Mouse (Mus musculus): ENCODE measurements around the gene F5. TPM values are rescaled to one million over a fixed set of nuclear protein-coding genes. Genes with fewer than 3 reads are reported as not detected.
A peak's percentile ranks its signal among the peaks of the same experiment; 100 is the strongest.

The F5 gene
- polyA plus RNA-seq, 1 experiment from 2014 or later = 0.04 TPM

DNA sequence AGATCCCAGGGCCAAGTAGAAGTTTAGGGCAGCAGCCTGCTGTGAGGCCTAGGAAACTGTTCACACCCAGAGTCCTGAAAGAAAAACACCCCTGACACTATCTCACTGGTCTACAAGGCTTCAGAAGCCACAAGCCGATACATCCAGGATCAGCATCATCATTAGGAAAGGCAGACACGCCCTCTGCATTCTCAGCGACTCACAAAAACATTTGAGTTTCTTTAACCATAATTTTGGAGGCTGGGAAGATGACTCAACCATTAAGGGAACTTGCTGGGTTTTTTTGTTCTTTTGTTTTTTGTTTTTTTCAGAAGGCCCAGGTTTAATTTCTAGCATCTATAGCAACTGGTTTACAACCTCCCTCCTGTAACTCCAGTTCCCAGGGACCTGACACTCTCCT is 27.8 kb upstream of the F5 start:
- Histone ChIP-seq H3K36me3 (ENCODE audit: control insufficient read depth, insufficient read depth) (no peaks in the 10 kb centered on the region), H3K9ac (replicated peaks; ENCODE audit: low read depth, low read length) (no peak overlapping the region), H3K9me3 (ENCODE audit: control insufficient read depth, low read length) (no peaks in the 10 kb centered on the region), H3K4me3 (replicated peaks; ENCODE audit: low read length) (no peak overlapping the region), H3K4me2 (ENCODE audit: low read length) (no peak overlapping the region), H3K4me1 (replicated peaks; ENCODE audit: control insufficient read depth, insufficient read depth, low read length) (no peaks in the 10 kb centered on the region), H3K27ac (ENCODE audit: low read length) (no peak overlapping the region), H3K27me3 (replicated peaks; ENCODE audit: control insufficient read depth, insufficient read depth, low read length) (no peaks in the 10 kb centered on the region)
- ATAC-seq = no peak
- 77% methylated on average over 3 of the region's 3 CpGs for WGBS

GRCm38 (mm10) chr1:164130013-164130412 is 21.6 kb upstream of the F5 start:
- ATAC-seq = no peak
- Histone ChIP-seq H3K4me3 (replicated peaks; ENCODE audit: low read length) (no peak overlapping the region), H3K4me2 (ENCODE audit: low read length) (no peak overlapping the region), H3K9me3 (ENCODE audit: control insufficient read depth, low read length) (no peaks in the 10 kb centered on the region), H3K9ac (replicated peaks; ENCODE audit: low read depth, low read length) (no peak overlapping the region), H3K27ac (ENCODE audit: low read length) (no peak overlapping the region), H3K4me1 (replicated peaks; ENCODE audit: control insufficient read depth, insufficient read depth, low read length) (no peaks in the 10 kb centered on the region), H3K27me3 (replicated peaks; ENCODE audit: control insufficient read depth, insufficient read depth, low read length) (no peaks in the 10 kb centered on the region), H3K36me3 (ENCODE audit: control insufficient read depth, insufficient read depth) (no peaks in the 10 kb centered on the region)
- 62% methylated on average over 3 of the region's 3 CpGs for WGBS

- Histone ChIP-seq H3K9me3 (ENCODE audit: control insufficient read depth, low read length) (no peaks in the 10 kb centered on the region), H3K9ac (replicated peaks; ENCODE audit: low read depth, low read length) (no peak overlapping the region), H3K4me3 (replicated peaks; ENCODE audit: low read length) (no peak overlapping the region), H3K27me3 (replicated peaks; ENCODE audit: control insufficient read depth, insufficient read depth, low read length) (no peaks in the 10 kb centered on the region), H3K4me1 (replicated peaks; ENCODE audit: control insufficient read depth, insufficient read depth, low read length) (no peaks in the 10 kb centered on the region), H3K36me3 (ENCODE audit: control insufficient read depth, insufficient read depth) (no peaks in the 10 kb centered on the region), H3K27ac (ENCODE audit: low read length) (no peak overlapping the region), H3K4me2 (ENCODE audit: low read length) (no peak overlapping the region)
- WGBS = 81% methylated on average over 1 of the region's 1 CpGs
- no peak for ATAC-seq
These were observed 19.0 kb upstream of the F5 start for GRCm38 (mm10) chr1:164132609-164133008.

DNA sequence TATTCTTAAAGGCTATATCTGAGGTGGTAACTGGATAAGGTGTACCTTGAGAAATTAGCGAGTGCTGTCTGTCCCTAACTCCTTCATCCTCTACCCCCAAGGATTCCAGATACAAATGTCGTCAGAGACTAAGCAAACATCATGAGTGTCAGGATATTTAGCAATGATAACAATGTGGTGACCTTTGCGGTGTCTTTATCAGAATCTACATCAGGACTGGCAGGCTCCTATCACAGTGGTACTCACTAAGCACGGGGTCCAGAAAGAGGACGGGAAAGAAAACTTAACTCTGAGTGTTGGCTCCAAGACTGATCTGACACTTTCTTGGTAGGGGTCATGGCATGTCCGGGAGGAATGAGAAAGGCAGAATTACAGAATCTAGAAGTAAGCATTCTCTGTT is 17.5 kb upstream of the F5 start:
- ATAC-seq = no peak
- Histone ChIP-seq H3K27me3 (replicated peaks; ENCODE audit: control insufficient read depth, insufficient read depth, low read length) (no peaks in the 10 kb centered on the region), H3K9me3 (ENCODE audit: control insufficient read depth, low read length) (no peaks in the 10 kb centered on the region), H3K4me1 (replicated peaks; ENCODE audit: control insufficient read depth, insufficient read depth, low read length) (no peaks in the 10 kb centered on the region), H3K4me2 (ENCODE audit: low read length) (no peak overlapping the region), H3K9ac (replicated peaks; ENCODE audit: low read depth, low read length) (no peak overlapping the region), H3K27ac (ENCODE audit: low read length) (no peak overlapping the region), H3K36me3 (ENCODE audit: control insufficient read depth, insufficient read depth) (no peaks in the 10 kb centered on the region), H3K4me3 (replicated peaks; ENCODE audit: low read length) (no peak overlapping the region)
- WGBS = 87% methylated on average over 6 of the region's 6 CpGs

- Histone ChIP-seq H3K4me2 (ENCODE audit: low read length) (no peak overlapping the region), H3K4me3 (replicated peaks; ENCODE audit: low read length) (no peak overlapping the region), H3K9me3 (ENCODE audit: control insufficient read depth, low read length) (no peaks in the 10 kb centered on the region), H3K27ac (ENCODE audit: low read length) (no peak overlapping the region), H3K4me1 (replicated peaks; ENCODE audit: control insufficient read depth, insufficient read depth, low read length) (no peaks in the 10 kb centered on the region), H3K36me3 (ENCODE audit: control insufficient read depth, insufficient read depth) (no peaks in the 10 kb centered on the region), H3K27me3 (replicated peaks; ENCODE audit: control insufficient read depth, insufficient read depth, low read length) (no peaks in the 10 kb centered on the region), H3K9ac (replicated peaks; ENCODE audit: low read depth, low read length) (no peak overlapping the region)
- no peak for ATAC-seq
- WGBS = 81% methylated on average over 5 of the region's 5 CpGs
These were observed 16.3 kb upstream of the F5 start for GRCm38 (mm10) chr1:164135360-164135759.

GRCm38 (mm10) chr1:164135960-164136359 is 15.7 kb upstream of the F5 start:
- WGBS = 80% methylated on average over 11 of the region's 11 CpGs
- H3K9ac ChIP-seq (replicated peaks; ENCODE audit: low read depth, low read length) = no peak overlapping the region
- H3K4me1 ChIP-seq (replicated peaks; ENCODE audit: control insufficient read depth, insufficient read depth, low read length) = no peaks in the 10 kb centered on the region
- no peak overlapping the region for H3K4me2 ChIP-seq (ENCODE audit: low read length)
- no peak overlapping the region for H3K4me3 ChIP-seq (replicated peaks; ENCODE audit: low read length)
- H3K9me3 ChIP-seq (ENCODE audit: control insufficient read depth, low read length) = no peaks in the 10 kb centered on the region
- no peaks in the 10 kb centered on the region for H3K36me3 ChIP-seq (ENCODE audit: control insufficient read depth, insufficient read depth)
- no peak overlapping the region for H3K27ac ChIP-seq (ENCODE audit: low read length)
- no peaks in the 10 kb centered on the region for H3K27me3 ChIP-seq (replicated peaks; ENCODE audit: control insufficient read depth, insufficient read depth, low read length)
- ATAC-seq = no peak

GRCm38 (mm10) chr1:164136636-164137035 is 15.0 kb upstream of the F5 start:
- Histone ChIP-seq H3K4me2 (ENCODE audit: low read length) (no peak overlapping the region), H3K4me3 (replicated peaks; ENCODE audit: low read length) (no peak overlapping the region), H3K9ac (replicated peaks; ENCODE audit: low read depth, low read length) (no peak overlapping the region), H3K27ac (ENCODE audit: low read length) (no peak overlapping the region), H3K4me1 (replicated peaks; ENCODE audit: control insufficient read depth, insufficient read depth, low read length) (no peaks in the 10 kb centered on the region), H3K36me3 (ENCODE audit: control insufficient read depth, insufficient read depth) (no peaks in the 10 kb centered on the region), H3K9me3 (ENCODE audit: control insufficient read depth, low read length) (no peaks in the 10 kb centered on the region), H3K27me3 (replicated peaks; ENCODE audit: control insufficient read depth, insufficient read depth, low read length) (no peaks in the 10 kb centered on the region)
- no peak for ATAC-seq
- WGBS = 74% methylated on average over 6 of the region's 6 CpGs

GRCm38 (mm10) chr1:164138365-164139130 is 13.1 kb upstream of the F5 start:
- Histone ChIP-seq H3K9ac (replicated peaks; ENCODE audit: low read depth, low read length) (no peak overlapping the region), H3K27me3 (replicated peaks; ENCODE audit: control insufficient read depth, insufficient read depth, low read length) (no peaks in the 10 kb centered on the region), H3K27ac (ENCODE audit: low read length) (no peak overlapping the region), H3K36me3 (ENCODE audit: control insufficient read depth, insufficient read depth) (no peaks in the 10 kb centered on the region), H3K9me3 (ENCODE audit: control insufficient read depth, low read length) (no peaks in the 10 kb centered on the region), H3K4me2 (ENCODE audit: low read length) (peak overlapping the region; percentile 27; the same call in 1 of the 2 replicates), H3K4me1 (replicated peaks; ENCODE audit: control insufficient read depth, insufficient read depth, low read length) (no peaks in the 10 kb centered on the region), H3K4me3 (replicated peaks; ENCODE audit: low read length) (no peak overlapping the region)
- WGBS = 3% methylated on average over 5 of the region's 5 CpGs
- peak; percentile 90 for ATAC-seq

GRCm38 (mm10) chr1:164139464-164139863 is 12.2 kb upstream of the F5 start:
- Histone ChIP-seq H3K4me3 (replicated peaks; ENCODE audit: low read length) (no peak overlapping the region), H3K27ac (ENCODE audit: low read length) (no peak overlapping the region), H3K9me3 (ENCODE audit: control insufficient read depth, low read length) (no peaks in the 10 kb centered on the region), H3K36me3 (ENCODE audit: control insufficient read depth, insufficient read depth) (no peaks in the 10 kb centered on the region), H3K4me2 (ENCODE audit: low read length) (no peak overlapping the region), H3K4me1 (replicated peaks; ENCODE audit: control insufficient read depth, insufficient read depth, low read length) (no peaks in the 10 kb centered on the region), H3K9ac (replicated peaks; ENCODE audit: low read depth, low read length) (no peak overlapping the region), H3K27me3 (replicated peaks; ENCODE audit: control insufficient read depth, insufficient read depth, low read length) (no peaks in the 10 kb centered on the region)
- WGBS = 71% methylated on average over 4 of the region's 4 CpGs
- no peak for ATAC-seq

- no peak overlapping the region for H3K4me3 ChIP-seq (replicated peaks; ENCODE audit: low read length)
- ATAC-seq = no peak
- no peaks in the 10 kb centered on the region for H3K9me3 ChIP-seq (ENCODE audit: control insufficient read depth, low read length)
- H3K9ac ChIP-seq (replicated peaks; ENCODE audit: low read depth, low read length) = no peak overlapping the region
- no peaks in the 10 kb centered on the region for H3K4me1 ChIP-seq (replicated peaks; ENCODE audit: control insufficient read depth, insufficient read depth, low read length)
- H3K4me2 ChIP-seq (ENCODE audit: low read length) = no peak overlapping the region
- H3K36me3 ChIP-seq (ENCODE audit: control insufficient read depth, insufficient read depth) = no peaks in the 10 kb centered on the region
- H3K27ac ChIP-seq (ENCODE audit: low read length) = no peak overlapping the region
- no peaks in the 10 kb centered on the region for H3K27me3 ChIP-seq (replicated peaks; ENCODE audit: control insufficient read depth, insufficient read depth, low read length)
- WGBS = 97% methylated on average over 7 of the region's 7 CpGs
These were observed 2.6 kb upstream of the F5 start for GRCm38 (mm10) chr1:164149083-164149482.

Measured in forebrain, embryonic 16.5 days (tissue).